Mouse (Mus musculus): ENCODE measurements around the gene Rtn4rl1. TPM values are rescaled to one million over a fixed set of nuclear protein-coding genes. Genes with fewer than 3 reads are reported as not detected.
A peak's percentile ranks its signal among the peaks of the same experiment; 100 is the strongest.
"Not testable (repeated sequence)": the region's sequence is repeated elsewhere in the genome, so short reads cannot be mapped to it uniquely, and the experiment has no call there.

Rtn4rl1 gene
- polyA plus RNA-seq, 1 experiment from 2014 or later = 16.5 TPM

GRCm38 (mm10) chr11:75289120-75289519 is 95.5 kb downstream of the Rtn4rl1 start:
- no peak for ATAC-seq (ENCODE audit: low read depth)
- H3K27me3 ChIP-seq = peaks cover 19% of the 10 kb centered on the region; the same call in 1 of the 2 replicates

GRCm38 (mm10) chr11:75290566-75291271 is 97.1 kb downstream of the Rtn4rl1 start:
- Histone ChIP-seq H3K9ac (no peak overlapping the region; the same call in 1 of the 2 replicates), H3K4me1 (replicated peaks) (peaks cover 49% of the 10 kb centered on the region), H3K27me3 (0 out of 2 replicates have a peak, but pooled peaks cover 9% of the 10 kb centered on the region), H3K36me3 (no peaks in the 10 kb centered on the region), H3K9me3 (no peaks in the 10 kb centered on the region), H3K27ac (replicated peaks) (peak overlapping the region; percentile 81), H3K4me3 (no peak overlapping the region), H3K4me2 (peak overlapping the region; percentile 36)
- peak; percentile 66 for ATAC-seq (ENCODE audit: low read depth)
- 14% methylated on average over 6 of the region's 6 CpGs for WGBS

More at GRCm38 (mm10) chr11:75289120-75289519, 95.5 kb downstream of the Rtn4rl1 start:
- WGBS = 66% methylated on average over 2 of the region's 2 CpGs
- Histone ChIP-seq H3K9ac (no peak overlapping the region), H3K4me2 (no peak overlapping the region), H3K27ac (replicated peaks) (no peak overlapping the region), H3K9me3 (no peaks in the 10 kb centered on the region), H3K4me1 (replicated peaks) (peaks cover 40% of the 10 kb centered on the region), H3K4me3 (no peak overlapping the region), H3K36me3 (no peaks in the 10 kb centered on the region)

GRCm38 (mm10) chr11:75291389-75292215 is 98.0 kb downstream of the Rtn4rl1 start:
- WGBS = 18% methylated on average over 25 of the region's 25 CpGs
- Histone ChIP-seq H3K36me3 (no peaks in the 10 kb centered on the region), H3K4me2 (peak overlapping the region; percentile 36), H3K4me1 (replicated peaks) (peaks cover 49% of the 10 kb centered on the region), H3K9me3 (no peaks in the 10 kb centered on the region), H3K9ac (peak overlapping the region; percentile 31; the same call in 1 of the 2 replicates), H3K27me3 (0 out of 2 replicates have a peak, but pooled peaks cover 9% of the 10 kb centered on the region), H3K4me3 (no peak overlapping the region), H3K27ac (replicated peaks) (peak overlapping the region; percentile 81)
- ATAC-seq (ENCODE audit: low read depth) = peak; percentile 62

GRCm38 (mm10) chr11:75292281-75292680 is 98.7 kb downstream of the Rtn4rl1 start:
- Histone ChIP-seq H3K4me1 (replicated peaks) (peaks cover 50% of the 10 kb centered on the region), H3K9ac (peak overlapping the region; percentile 31; the same call in 1 of the 2 replicates), H3K4me3 (no peak overlapping the region), H3K27ac (replicated peaks) (peak overlapping the region; percentile 81), H3K9me3 (no peaks in the 10 kb centered on the region), H3K27me3 (0 out of 2 replicates have a peak, but pooled peaks cover 14% of the 10 kb centered on the region), H3K4me2 (peak overlapping the region; percentile 36; the same call in 1 of the 2 replicates), H3K36me3 (no peaks in the 10 kb centered on the region)
- peak; percentile 79 for ATAC-seq (ENCODE audit: low read depth)
- 68% methylated on average over 7 of the region's 7 CpGs for WGBS

GRCm38 (mm10) chr11:75293852-75294361 is 100.3 kb downstream of the Rtn4rl1 start:
- no peaks in the 10 kb centered on the region for H3K36me3 ChIP-seq
- H3K4me3 ChIP-seq = no peak overlapping the region
- no peaks in the 10 kb centered on the region for H3K9me3 ChIP-seq
- H3K27me3 ChIP-seq = 0 out of 2 replicates have a peak, but pooled peaks cover 14% of the 10 kb centered on the region
- 36% methylated on average over 21 of the region's 21 CpGs for WGBS
- ATAC-seq (ENCODE audit: low read depth) = no peak
- peaks cover 66% of the 10 kb centered on the region for H3K4me1 ChIP-seq (replicated peaks)
- H3K27ac ChIP-seq (replicated peaks) = peak overlapping the region; percentile 81
- H3K4me2 ChIP-seq = peak overlapping the region; percentile 32
- H3K9ac ChIP-seq = peak overlapping the region; percentile 31; the same call in 1 of the 2 replicates

- peak overlapping the region; percentile 81; the same call in 1 of the 2 replicates for H3K27ac ChIP-seq (replicated peaks)
- H3K4me2 ChIP-seq = no peak overlapping the region
- ATAC-seq (ENCODE audit: low read depth) = no peak
- H3K4me3 ChIP-seq = no peak overlapping the region
- no peaks in the 10 kb centered on the region for H3K36me3 ChIP-seq
- H3K9ac ChIP-seq = no peak overlapping the region
- H3K9me3 ChIP-seq = no peaks in the 10 kb centered on the region
- H3K27me3 ChIP-seq = 0 out of 2 replicates have a peak, but pooled peaks cover 14% of the 10 kb centered on the region
- H3K4me1 ChIP-seq (replicated peaks) = peaks cover 69% of the 10 kb centered on the region
- WGBS = 75% methylated on average over 9 of the region's 9 CpGs
These were observed 101.3 kb downstream of the Rtn4rl1 start for GRCm38 (mm10) chr11:75294862-75295261.

GRCm38 (mm10) chr11:75295534-75295933 is 102.0 kb downstream of the Rtn4rl1 start:
- not testable (repeated sequence) for H3K36me3 ChIP-seq; H3K4me3 ChIP-seq; ATAC-seq (ENCODE audit: low read depth); H3K9me3 ChIP-seq; H3K9ac ChIP-seq; H3K4me2 ChIP-seq; H3K27ac ChIP-seq (replicated peaks)
- Histone ChIP-seq H3K27me3 (0 out of 2 replicates have a peak, but pooled peaks cover 14% of the 10 kb centered on the region), H3K4me1 (replicated peaks) (peaks cover 72% of the 10 kb centered on the region)
- WGBS = 91% methylated on average over 5 of the region's 5 CpGs

GRCm38 (mm10) chr11:75296406-75297005 is 102.9 kb downstream of the Rtn4rl1 start:
- WGBS = 86% methylated on average over 9 of the region's 9 CpGs
- Histone ChIP-seq H3K4me3 (no peak overlapping the region), H3K4me2 (no peak overlapping the region), H3K9me3 (no peaks in the 10 kb centered on the region), H3K27me3 (0 out of 2 replicates have a peak, but pooled peaks cover 14% of the 10 kb centered on the region), H3K9ac (no peak overlapping the region), H3K4me1 (replicated peaks) (peaks cover 73% of the 10 kb centered on the region), H3K36me3 (peaks cover 10% of the 10 kb centered on the region; the same call in 1 of the 2 replicates), H3K27ac (replicated peaks) (no peak overlapping the region)
- no peak for ATAC-seq (ENCODE audit: low read depth)

GRCm38 (mm10) chr11:75297631-75298030 is 104.0 kb downstream of the Rtn4rl1 start:
- Histone ChIP-seq H3K27me3 (0 out of 2 replicates have a peak, but pooled peaks cover 9% of the 10 kb centered on the region), H3K36me3 (peaks cover 20% of the 10 kb centered on the region; the same call in 1 of the 2 replicates), H3K4me3 (no peak overlapping the region), H3K4me1 (replicated peaks) (peaks cover 62% of the 10 kb centered on the region), H3K4me2 (no peak overlapping the region), H3K9me3 (no peaks in the 10 kb centered on the region), H3K9ac (no peak overlapping the region), H3K27ac (replicated peaks) (no peak overlapping the region)
- ATAC-seq (ENCODE audit: low read depth) = no peak
- 80% methylated on average over 9 of the region's 9 CpGs for WGBS

GRCm38 (mm10) chr11:75298491-75298890 is 104.9 kb downstream of the Rtn4rl1 start:
- 48% methylated on average over 11 of the region's 11 CpGs for WGBS
- Histone ChIP-seq H3K9me3 (no peaks in the 10 kb centered on the region), H3K4me2 (no peak overlapping the region), H3K27ac (replicated peaks) (no peak overlapping the region), H3K36me3 (peaks cover 20% of the 10 kb centered on the region; the same call in 1 of the 2 replicates), H3K27me3 (0 out of 2 replicates have a peak, but pooled peaks cover 4% of the 10 kb centered on the region), H3K4me3 (no peak overlapping the region), H3K4me1 (replicated peaks) (peaks cover 53% of the 10 kb centered on the region), H3K9ac (no peak overlapping the region)
- ATAC-seq (ENCODE audit: low read depth) = no peak

GRCm38 (mm10) chr11:75299786-75300185 is 106.2 kb downstream of the Rtn4rl1 start:
- Histone ChIP-seq H3K36me3 (peaks cover 22% of the 10 kb centered on the region; the same call in 1 of the 2 replicates), H3K27ac (replicated peaks) (peak overlapping the region; percentile 79), H3K9ac (peak overlapping the region; percentile 34; the same call in 1 of the 2 replicates), H3K4me2 (no peak overlapping the region), H3K9me3 (no peaks in the 10 kb centered on the region), H3K27me3 (0 out of 2 replicates have a peak, but pooled peaks cover 4% of the 10 kb centered on the region), H3K4me1 (replicated peaks) (peaks cover 40% of the 10 kb centered on the region), H3K4me3 (no peak overlapping the region)
- peak; percentile 58; the same call in 1 of the 2 replicates for ATAC-seq (ENCODE audit: low read depth)
- WGBS = 43% methylated on average over 10 of the region's 10 CpGs

All from neural tube, embryonic 13.5 days (tissue).